Mouse (Mus musculus): ENCODE results near the gene 1600012H06Rik. TPM values are rescaled to one million over a fixed set of nuclear protein-coding genes. Genes with fewer than 3 reads are reported as not detected.
"Not testable (repeated sequence)": the region's sequence is repeated elsewhere in the genome, so short reads cannot be mapped to it uniquely, and the experiment has no call there.

Gene 1600012H06Rik
- polyA plus RNA-seq (2015; fragmentation: Nextera tagmentation; extraction: Ambion mirVana): 24.1 and 26.2 TPM in 2 replicates

DNA sequence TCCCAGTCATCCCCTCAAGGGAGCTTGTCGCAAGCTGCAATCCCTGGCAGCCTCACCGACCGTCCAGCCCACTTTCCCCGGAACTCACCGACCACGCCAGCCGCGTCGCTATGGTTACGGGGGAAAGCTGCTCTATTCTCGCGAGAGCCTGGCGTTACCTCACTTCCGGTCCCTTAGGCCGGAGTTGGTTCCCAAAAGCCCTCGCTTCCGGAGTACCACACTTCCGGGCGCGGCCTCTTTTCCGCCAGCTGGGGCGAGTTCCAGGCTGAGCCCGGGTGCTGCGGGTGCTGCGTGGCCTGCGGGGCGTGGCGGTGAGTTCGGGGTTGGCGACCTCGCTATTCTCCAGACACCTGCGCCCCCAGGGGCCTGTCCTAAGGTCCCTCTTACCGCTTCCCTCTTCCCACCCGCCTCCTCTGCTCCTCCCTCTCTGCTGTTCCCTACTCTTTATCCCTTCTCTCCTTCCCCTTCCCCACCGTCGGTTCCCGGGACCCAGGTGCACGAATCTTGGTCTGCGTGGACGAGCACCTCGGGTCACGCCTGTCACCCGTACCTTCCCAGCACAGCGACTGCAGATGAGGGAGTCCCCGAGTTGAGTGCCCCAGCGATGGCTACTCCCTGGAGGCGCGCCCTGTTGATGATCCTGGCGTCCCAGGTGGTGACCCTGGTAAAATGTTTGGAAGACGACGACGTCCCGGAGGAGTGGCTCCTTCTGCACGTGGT, at the start of gene 1600012H06Rik, which contains the start of gene Wdr27:
Gene 1600012H06Rik (plus strand): TSS at position 176 of the 720 bp plus-strand sequence.
Gene Wdr27 (minus strand): TSS at position 150 of the 720 bp plus-strand sequence.
- peak within 1 kb of the TSS; percentile 84 for H3K9ac ChIP-seq (ENCODE audit: low read depth, low read length)
- ATAC-seq: peak; percentile 99
- under 1% methylated on average over 54 of the region's 54 CpGs for WGBS
- peak within 1 kb of the TSS; percentile 82 for H3K4me2 ChIP-seq (ENCODE audit: low read length)
- H3K36me3 ChIP-seq (ENCODE audit: control insufficient read depth, insufficient read depth, low read length): peaks cover 2% of the 10 kb centered on the region; the same call in 1 of the 2 replicates
- H3K9me3 ChIP-seq (replicated peaks; ENCODE audit: control insufficient read depth, low read length, poor library complexity, severe bottlenecking): no peaks in the 10 kb centered on the region
- H3K27ac ChIP-seq (ENCODE audit: low read length): peak within 1 kb of the TSS; percentile 80
- H3K4me1 ChIP-seq (ENCODE audit: control insufficient read depth, insufficient read depth, low read length): peaks cover 21% of the 10 kb centered on the region
- no peaks in the 10 kb centered on the region for H3K27me3 ChIP-seq (ENCODE audit: control insufficient read depth, insufficient read depth, low read depth, low read length)
- peak within 1 kb of the TSS; percentile 89 for H3K4me3 ChIP-seq (ENCODE audit: low read depth, low read length)

GRCm38 (mm10) chr17:14895058-14895457, 47.9 kb upstream of the 1600012H06Rik start:
- H3K4me2 ChIP-seq (ENCODE audit: low read length); H3K36me3 ChIP-seq (ENCODE audit: control insufficient read depth, insufficient read depth, low read length); H3K9me3 ChIP-seq (replicated peaks; ENCODE audit: control insufficient read depth, low read length, poor library complexity, severe bottlenecking); ATAC-seq; H3K4me3 ChIP-seq (ENCODE audit: low read depth, low read length); H3K4me1 ChIP-seq (ENCODE audit: control insufficient read depth, insufficient read depth, low read length); H3K9ac ChIP-seq (ENCODE audit: low read depth, low read length); H3K27ac ChIP-seq (ENCODE audit: low read length); H3K27me3 ChIP-seq (ENCODE audit: control insufficient read depth, insufficient read depth, low read depth, low read length): not testable (repeated sequence)

GRCm38 (mm10) chr17:14898972-14899371, 44.0 kb upstream of the 1600012H06Rik start:
- H3K9ac ChIP-seq (ENCODE audit: low read depth, low read length): no peak overlapping the region
- H3K9me3 ChIP-seq (replicated peaks; ENCODE audit: control insufficient read depth, low read length, poor library complexity, severe bottlenecking): no peaks in the 10 kb centered on the region
- ATAC-seq: no peak
- H3K4me1 ChIP-seq (ENCODE audit: control insufficient read depth, insufficient read depth, low read length): no peaks in the 10 kb centered on the region
- H3K27ac ChIP-seq (ENCODE audit: low read length): no peak overlapping the region
- 85% methylated on average over 1 of the region's 1 CpGs for WGBS
- no peaks in the 10 kb centered on the region for H3K36me3 ChIP-seq (ENCODE audit: control insufficient read depth, insufficient read depth, low read length)
- no peak overlapping the region for H3K4me3 ChIP-seq (ENCODE audit: low read depth, low read length)
- no peaks in the 10 kb centered on the region for H3K27me3 ChIP-seq (ENCODE audit: control insufficient read depth, insufficient read depth, low read depth, low read length)
- H3K4me2 ChIP-seq (ENCODE audit: low read length): no peak overlapping the region

GRCm38 (mm10) chr17:14903212-14903611, 39.8 kb upstream of the 1600012H06Rik start:
- Histone ChIP-seq H3K36me3 (ENCODE audit: control insufficient read depth, insufficient read depth, low read length) (no peaks in the 10 kb centered on the region), H3K9me3 (replicated peaks; ENCODE audit: control insufficient read depth, low read length, poor library complexity, severe bottlenecking) (no peaks in the 10 kb centered on the region), H3K9ac (ENCODE audit: low read depth, low read length) (no peak overlapping the region), H3K27ac (ENCODE audit: low read length) (no peak overlapping the region), H3K4me2 (ENCODE audit: low read length) (no peak overlapping the region), H3K4me3 (ENCODE audit: low read depth, low read length) (no peak overlapping the region), H3K4me1 (ENCODE audit: control insufficient read depth, insufficient read depth, low read length) (peaks cover 3% of the 10 kb centered on the region; the same call in 1 of the 2 replicates), H3K27me3 (ENCODE audit: control insufficient read depth, insufficient read depth, low read depth, low read length) (no peaks in the 10 kb centered on the region)
- no peak for ATAC-seq
- WGBS: 78% methylated on average over 3 of the region's 3 CpGs

- Histone ChIP-seq H3K36me3 (ENCODE audit: control insufficient read depth, insufficient read depth, low read length) (no peaks in the 10 kb centered on the region), H3K9me3 (replicated peaks; ENCODE audit: control insufficient read depth, low read length, poor library complexity, severe bottlenecking) (no peaks in the 10 kb centered on the region), H3K9ac (ENCODE audit: low read depth, low read length) (no peak overlapping the region), H3K4me1 (ENCODE audit: control insufficient read depth, insufficient read depth, low read length) (peaks cover 3% of the 10 kb centered on the region; the same call in 1 of the 2 replicates), H3K27ac (ENCODE audit: low read length) (no peak overlapping the region), H3K4me2 (ENCODE audit: low read length) (no peak overlapping the region), H3K27me3 (ENCODE audit: control insufficient read depth, insufficient read depth, low read depth, low read length) (no peaks in the 10 kb centered on the region), H3K4me3 (ENCODE audit: low read depth, low read length) (no peak overlapping the region)
- ATAC-seq: 0 out of 2 replicates have a peak, but pooled peaks have one; percentile 4
- WGBS: 86% methylated on average over 6 of the region's 6 CpGs
Measured at GRCm38 (mm10) chr17:14904206-14904605, 38.8 kb upstream of the 1600012H06Rik start.

DNA sequence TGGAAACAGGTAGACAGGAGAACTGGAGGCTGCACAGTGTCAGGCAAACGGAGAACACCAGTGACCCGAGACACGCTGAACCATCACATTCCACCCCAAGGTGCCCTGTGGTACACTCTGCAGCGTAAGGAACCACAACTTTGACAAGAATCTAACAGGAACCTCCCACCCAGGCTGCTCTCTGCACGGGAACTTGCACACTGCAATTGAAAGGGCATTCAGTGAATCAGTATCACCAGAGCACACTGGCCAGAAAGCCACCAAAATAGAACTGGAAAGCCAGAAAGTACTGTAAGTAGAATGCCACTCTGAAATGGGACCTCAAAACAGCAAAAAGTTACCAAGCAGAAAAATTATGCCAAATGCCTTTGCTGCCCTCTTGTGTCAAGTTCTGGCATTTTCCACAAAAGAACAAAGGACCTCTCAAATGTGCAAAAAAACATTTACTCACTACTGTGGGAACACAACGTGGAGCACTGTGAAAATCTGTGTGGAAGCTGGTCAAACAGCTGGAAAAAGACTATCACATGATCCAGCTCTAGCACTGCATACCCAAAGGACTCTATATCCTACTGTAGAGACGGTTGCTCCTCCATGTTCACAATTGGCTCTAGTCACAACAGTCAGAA, 38.2 kb upstream of the 1600012H06Rik start:
- H3K4me1 ChIP-seq (ENCODE audit: control insufficient read depth, insufficient read depth, low read length): peaks cover 3% of the 10 kb centered on the region; the same call in 1 of the 2 replicates
- H3K9ac ChIP-seq (ENCODE audit: low read depth, low read length): no peak overlapping the region
- no peak overlapping the region for H3K4me2 ChIP-seq (ENCODE audit: low read length)
- WGBS: 56% methylated on average over 7 of the region's 7 CpGs
- ATAC-seq: peak; percentile 78
- no peaks in the 10 kb centered on the region for H3K36me3 ChIP-seq (ENCODE audit: control insufficient read depth, insufficient read depth, low read length)
- no peaks in the 10 kb centered on the region for H3K9me3 ChIP-seq (replicated peaks; ENCODE audit: control insufficient read depth, low read length, poor library complexity, severe bottlenecking)
- H3K4me3 ChIP-seq (ENCODE audit: low read depth, low read length): no peak overlapping the region
- H3K27ac ChIP-seq (ENCODE audit: low read length): no peak overlapping the region
- no peaks in the 10 kb centered on the region for H3K27me3 ChIP-seq (ENCODE audit: control insufficient read depth, insufficient read depth, low read depth, low read length)

DNA sequence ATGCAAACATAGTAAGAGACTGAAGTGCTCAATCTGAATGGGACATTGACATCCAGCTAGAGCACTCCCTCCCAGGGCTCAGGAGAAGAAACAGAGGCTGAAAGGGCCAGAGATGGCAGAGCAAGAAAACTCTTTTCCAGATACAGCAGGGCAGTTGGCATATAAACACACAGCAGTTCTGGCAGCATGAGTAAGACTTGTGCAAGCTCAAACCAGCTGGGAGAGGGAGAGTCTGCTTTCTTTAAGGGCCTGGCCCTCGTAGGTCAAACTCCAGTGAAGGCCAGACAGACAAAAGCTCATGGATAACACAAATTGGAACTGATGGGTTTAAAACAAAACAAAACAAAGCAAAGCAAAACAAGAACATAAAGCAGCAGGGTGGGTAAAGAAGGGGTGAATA, 36.4 kb upstream of the 1600012H06Rik start:
- WGBS: 34% methylated on average over 1 of the region's 1 CpGs
- H3K27ac ChIP-seq (ENCODE audit: low read length): no peak overlapping the region
- H3K9ac ChIP-seq (ENCODE audit: low read depth, low read length): no peak overlapping the region
- H3K4me1 ChIP-seq (ENCODE audit: control insufficient read depth, insufficient read depth, low read length): peaks cover 3% of the 10 kb centered on the region; the same call in 1 of the 2 replicates
- H3K27me3 ChIP-seq (ENCODE audit: control insufficient read depth, insufficient read depth, low read depth, low read length): no peaks in the 10 kb centered on the region
- H3K36me3 ChIP-seq (ENCODE audit: control insufficient read depth, insufficient read depth, low read length): no peaks in the 10 kb centered on the region
- no peak for ATAC-seq
- H3K4me3 ChIP-seq (ENCODE audit: low read depth, low read length): no peak overlapping the region
- no peak overlapping the region for H3K4me2 ChIP-seq (ENCODE audit: low read length)
- no peaks in the 10 kb centered on the region for H3K9me3 ChIP-seq (replicated peaks; ENCODE audit: control insufficient read depth, low read length, poor library complexity, severe bottlenecking)

GRCm38 (mm10) chr17:14907136-14907535, 35.8 kb upstream of the 1600012H06Rik start:
- Histone ChIP-seq H3K36me3 (ENCODE audit: control insufficient read depth, insufficient read depth, low read length) (no peaks in the 10 kb centered on the region), H3K4me2 (ENCODE audit: low read length) (no peak overlapping the region), H3K4me1 (ENCODE audit: control insufficient read depth, insufficient read depth, low read length) (peaks cover 3% of the 10 kb centered on the region; the same call in 1 of the 2 replicates), H3K9me3 (replicated peaks; ENCODE audit: control insufficient read depth, low read length, poor library complexity, severe bottlenecking) (no peaks in the 10 kb centered on the region), H3K27ac (ENCODE audit: low read length) (no peak overlapping the region), H3K27me3 (ENCODE audit: control insufficient read depth, insufficient read depth, low read depth, low read length) (no peaks in the 10 kb centered on the region), H3K9ac (ENCODE audit: low read depth, low read length) (no peak overlapping the region), H3K4me3 (ENCODE audit: low read depth, low read length) (no peak overlapping the region)
- WGBS: 72% methylated on average over 12 of the region's 12 CpGs
- ATAC-seq: no peak

GRCm38 (mm10) chr17:14909331-14909730, 33.7 kb upstream of the 1600012H06Rik start:
- Histone ChIP-seq H3K27ac (ENCODE audit: low read length) (no peak overlapping the region), H3K9me3 (replicated peaks; ENCODE audit: control insufficient read depth, low read length, poor library complexity, severe bottlenecking) (no peaks in the 10 kb centered on the region), H3K27me3 (ENCODE audit: control insufficient read depth, insufficient read depth, low read depth, low read length) (no peaks in the 10 kb centered on the region), H3K4me2 (ENCODE audit: low read length) (no peak overlapping the region), H3K4me3 (ENCODE audit: low read depth, low read length) (no peak overlapping the region), H3K4me1 (ENCODE audit: control insufficient read depth, insufficient read depth, low read length) (peaks cover 3% of the 10 kb centered on the region; the same call in 1 of the 2 replicates), H3K36me3 (ENCODE audit: control insufficient read depth, insufficient read depth, low read length) (no peaks in the 10 kb centered on the region), H3K9ac (ENCODE audit: low read depth, low read length) (no peak overlapping the region)
- no peak for ATAC-seq
- WGBS: 87% methylated on average over 5 of the region's 5 CpGs

Data from midbrain, embryonic 16.5 days (tissue).